Mouse (Mus musculus) olfactory bulb, adult 2 months (tissue): ENCODE results near the gene Tbc1d16. TPM values are rescaled to one million over a fixed set of nuclear protein-coding genes. Genes with fewer than 3 reads are reported as not detected.

Experiments used
- H3K27ac ChIP-seq: fragments of 200-500 bp; 2 replicates; pipeline ENCODE4 v1.5.1; 2012; ENCODE audit warnings: low read depth, low read length; ENCODE audit not compliant: insufficient read depth
- H3K4me1 ChIP-seq: fragments of 200-500 bp; 2 replicates; pipeline ENCODE4 v1.6.1; 2012; ENCODE audit warnings: low read length; ENCODE audit not compliant: control insufficient read depth, insufficient read depth
- H3K4me3 ChIP-seq: fragments of 200-500 bp; 2 replicates; pipeline ENCODE4 v1.5.1; 2012; ENCODE audit warnings: mild to moderate bottlenecking, low read depth, low read length, moderate library complexity; ENCODE audit not compliant: insufficient read depth
- CTCF ChIP-seq: fragments of 200-500 bp; IDR thresholded peaks from 2 replicates; pipeline ENCODE4 v1.5.1; 2012; ENCODE audit warnings: low read depth, mild to moderate bottlenecking, low read length, moderate library complexity; ENCODE audit not compliant: insufficient read depth
- POLR2A ChIP-seq: fragments of 200-500 bp; IDR thresholded peaks from 2 replicates; pipeline ENCODE4 v1.6.1; 2012; ENCODE audit warnings: mild to moderate bottlenecking, low read depth, low read length, moderate library complexity; ENCODE audit not compliant: insufficient read depth
- whole genome bisulfite sequencing: fragments of 180-500 bp; shearing (Covaris S2); methylation state at CpG from one replicate; pipeline ENCODE4 v1.1.7; 2018; 5-methylcytosine and 5-hydroxymethylcytosine counted together
- polyA plus RNA-seq: library from polyadenylated mRNA; stranded (reverse); fragments of >200 nt; gene quantifications from 2 replicates; pipeline ENCODE4 v1.2.4, GENCODE M21; 2012; ENCODE audit warnings: low replicate concordance; ENCODE audit not compliant: missing spikeins, insufficient read depth, insufficient read length

Gene Tbc1d16
- polyA plus RNA-seq, 1 experiment, result not detected

- H3K4me3 ChIP-seq, result peak overlapping the region; percentile 5; the same call in 1 of the 2 replicates
- no peak overlapping the region for H3K27ac ChIP-seq
- TF ChIP-seq CTCF (no peak), POLR2A (no peak)
- WGBS, result 38% methylated on average over 11 of the region's 11 CpGs
- H3K4me1 ChIP-seq, result peaks cover 8% of the 10 kb centered on the region
Observed at GRCm38 (mm10) chr11:119238305-119238721, 10.0 kb upstream of the Tbc1d16 start.

GRCm38 (mm10) chr11:119237568-119238304, 9.4 kb upstream of the Tbc1d16 start:
- 46% methylated on average over 20 of the region's 20 CpGs for WGBS
- H3K4me3 ChIP-seq, result peak overlapping the region; percentile 33
- TF ChIP-seq POLR2A, result no peak
- no peak for TF ChIP-seq CTCF

GRCm38 (mm10) chr11:119237007-119237406, 8.7 kb upstream of the Tbc1d16 start:
- TF ChIP-seq CTCF (no peak), POLR2A (no peak)
- 56% methylated on average over 3 of the region's 3 CpGs for WGBS
- H3K27ac ChIP-seq, result no peak overlapping the region
- H3K4me3 ChIP-seq, result no peak overlapping the region
- H3K4me1 ChIP-seq, result peaks cover 8% of the 10 kb centered on the region

More at GRCm38 (mm10) chr11:119237568-119238304, 9.4 kb upstream of the Tbc1d16 start:
- no peak overlapping the region for H3K27ac ChIP-seq
- H3K4me1 ChIP-seq, result peaks cover 8% of the 10 kb centered on the region

GRCm38 (mm10) chr11:119236354-119236753, 8.1 kb upstream of the Tbc1d16 start:
- TF ChIP-seq CTCF, result no peak
- TF ChIP-seq POLR2A, result no peak
- WGBS, result 39% methylated on average over 8 of the region's 8 CpGs

GRCm38 (mm10) chr11:119235596-119235995, 7.3 kb upstream of the Tbc1d16 start:
- 93% methylated on average over 4 of the region's 4 CpGs for WGBS
- no peak overlapping the region for H3K4me3 ChIP-seq
- TF ChIP-seq POLR2A (no peak), CTCF (no peak)
- no peak overlapping the region for H3K27ac ChIP-seq
- H3K4me1 ChIP-seq, result peaks cover 8% of the 10 kb centered on the region

More at GRCm38 (mm10) chr11:119236354-119236753, 8.1 kb upstream of the Tbc1d16 start:
- no peak overlapping the region for H3K4me3 ChIP-seq
- H3K27ac ChIP-seq, result no peak overlapping the region
- peaks cover 8% of the 10 kb centered on the region for H3K4me1 ChIP-seq

GRCm38 (mm10) chr11:119234770-119235169, 6.5 kb upstream of the Tbc1d16 start:
- TF ChIP-seq CTCF (no peak), POLR2A (no peak)

GRCm38 (mm10) chr11:119228846-119229626, 737 bp upstream of the Tbc1d16 start:
- peak overlapping the region; percentile 79 for H3K4me3 ChIP-seq
- no peak for TF ChIP-seq POLR2A
- no peak for TF ChIP-seq CTCF
- WGBS, result 1% methylated on average over 34 of the region's 34 CpGs
- H3K27ac ChIP-seq, result no peak overlapping the region
- H3K4me1 ChIP-seq, result peaks cover 23% of the 10 kb centered on the region

More at GRCm38 (mm10) chr11:119234770-119235169, 6.5 kb upstream of the Tbc1d16 start:
- H3K4me3 ChIP-seq, result no peak overlapping the region
- H3K4me1 ChIP-seq, result peaks cover 8% of the 10 kb centered on the region
- 95% methylated on average over 10 of the region's 10 CpGs for WGBS
- no peak overlapping the region for H3K27ac ChIP-seq

- Histone ChIP-seq H3K4me3 (peak overlapping the region; percentile 79), H3K4me1 (peaks cover 31% of the 10 kb centered on the region), H3K27ac (no peak overlapping the region)
- 6% methylated on average over 12 of the region's 12 CpGs for WGBS
- TF ChIP-seq CTCF (no peak), POLR2A (no peak)
Observed at GRCm38 (mm10) chr11:119227591-119227990, 708 bp downstream of the Tbc1d16 start.

- WGBS, result 73% methylated on average over 9 of the region's 9 CpGs
- TF ChIP-seq CTCF, result no peak
- TF ChIP-seq POLR2A, result no peak
- Histone ChIP-seq H3K4me1 (peaks cover 36% of the 10 kb centered on the region), H3K27ac (no peak overlapping the region), H3K4me3 (no peak overlapping the region)
Observed at GRCm38 (mm10) chr11:119225634-119226033, 2.7 kb downstream of the Tbc1d16 start.
